Mouse (Mus musculus) telencephalon, adult 2 months (tissue): ENCODE measurements around the gene Bpgm.

Source experiments
- DNase-seq: peaks from one replicate; pipeline ENCODE4 v3.0.0-alpha.2; 2011; ENCODE audit warnings: low read depth, low spot score

Bpgm gene

GRCm38 (mm10) chr6:34475974-34476794 lies at the start of gene Bpgm:
TSS of gene Bpgm (plus strand) at chr6:34476207.
- DNase-seq, result peak; percentile 98

- DNase-seq, result no peak
Measured at GRCm38 (mm10) chr6:34439006-34439405, 37.0 kb upstream of the Bpgm start.

DNA sequence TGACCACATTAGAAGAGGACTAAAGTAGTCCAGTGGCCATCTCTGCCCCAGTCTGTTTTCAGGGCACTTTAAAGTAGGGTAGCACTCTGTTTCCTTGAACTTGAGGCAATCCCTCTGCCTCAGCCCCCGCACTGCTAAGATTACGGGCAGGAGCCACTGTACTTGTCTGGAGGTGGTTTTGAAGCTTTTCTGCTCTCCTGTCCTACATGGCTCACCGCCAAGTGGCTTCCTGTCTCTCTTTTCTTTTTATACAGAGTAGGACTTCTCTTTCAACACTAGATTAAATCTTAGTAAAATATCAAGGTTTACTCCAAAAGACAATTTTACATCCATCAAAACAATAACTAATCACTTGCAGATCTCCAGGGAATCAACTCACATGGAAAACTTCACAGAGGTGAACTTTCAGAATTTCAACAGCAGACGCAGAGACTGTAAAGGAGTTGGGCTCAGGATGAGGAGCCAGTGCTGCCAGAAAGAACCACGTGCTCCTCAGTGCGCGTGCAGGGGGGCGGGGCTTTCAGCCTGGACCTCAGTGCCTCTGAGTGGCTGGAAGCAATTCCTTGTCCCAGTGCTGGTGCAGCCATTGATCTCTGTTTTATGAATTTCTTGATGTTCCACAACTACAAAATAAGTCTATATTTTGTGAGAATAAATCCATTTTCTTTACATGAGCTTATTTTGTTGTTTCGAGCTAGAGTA lies 34.3 kb upstream of the Bpgm start:
- DNase-seq, result no peak

DNA sequence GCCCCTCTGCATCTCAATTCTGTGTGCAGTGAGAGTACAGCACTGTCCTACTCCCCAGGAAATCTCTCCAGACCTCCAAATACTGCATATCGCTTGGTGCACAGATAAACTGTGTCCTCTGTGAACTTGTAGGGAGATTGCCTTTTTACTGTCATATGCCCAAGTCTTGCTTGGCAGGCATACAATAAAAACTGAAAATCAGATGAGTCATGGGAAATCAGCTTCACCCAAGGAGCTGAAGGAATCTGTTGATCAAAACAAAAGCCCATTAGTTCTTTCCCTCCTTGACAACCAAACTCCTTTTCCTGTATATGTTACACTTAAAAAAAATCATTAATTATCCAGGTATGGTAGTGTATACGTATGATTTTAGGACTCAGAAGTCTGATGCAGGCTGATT lies 32.2 kb upstream of the Bpgm start:
- no peak for DNase-seq

GRCm38 (mm10) chr6:34447961-34448360 lies 28.0 kb upstream of the Bpgm start:
- peak; percentile 67 for DNase-seq

DNA sequence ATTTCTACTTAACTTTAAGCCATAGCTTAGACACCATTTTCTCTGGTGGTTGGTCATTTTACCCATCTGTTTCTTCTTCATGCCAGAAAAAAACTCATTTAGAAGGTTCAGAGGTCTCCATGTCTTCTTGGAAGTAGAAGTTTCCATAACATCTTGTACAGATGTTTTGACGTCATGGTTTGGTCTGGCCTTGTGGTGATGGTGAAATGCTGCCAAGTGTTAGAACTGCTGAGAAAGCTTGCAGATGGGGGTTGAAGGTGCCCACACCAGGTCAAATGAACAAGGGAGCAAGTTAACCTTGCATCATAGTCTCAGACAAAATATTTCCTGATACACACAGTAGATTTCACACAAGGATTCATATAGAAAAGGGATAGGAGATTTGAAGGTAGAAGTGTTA lies 27.3 kb upstream of the Bpgm start:
- no peak for DNase-seq

DNA sequence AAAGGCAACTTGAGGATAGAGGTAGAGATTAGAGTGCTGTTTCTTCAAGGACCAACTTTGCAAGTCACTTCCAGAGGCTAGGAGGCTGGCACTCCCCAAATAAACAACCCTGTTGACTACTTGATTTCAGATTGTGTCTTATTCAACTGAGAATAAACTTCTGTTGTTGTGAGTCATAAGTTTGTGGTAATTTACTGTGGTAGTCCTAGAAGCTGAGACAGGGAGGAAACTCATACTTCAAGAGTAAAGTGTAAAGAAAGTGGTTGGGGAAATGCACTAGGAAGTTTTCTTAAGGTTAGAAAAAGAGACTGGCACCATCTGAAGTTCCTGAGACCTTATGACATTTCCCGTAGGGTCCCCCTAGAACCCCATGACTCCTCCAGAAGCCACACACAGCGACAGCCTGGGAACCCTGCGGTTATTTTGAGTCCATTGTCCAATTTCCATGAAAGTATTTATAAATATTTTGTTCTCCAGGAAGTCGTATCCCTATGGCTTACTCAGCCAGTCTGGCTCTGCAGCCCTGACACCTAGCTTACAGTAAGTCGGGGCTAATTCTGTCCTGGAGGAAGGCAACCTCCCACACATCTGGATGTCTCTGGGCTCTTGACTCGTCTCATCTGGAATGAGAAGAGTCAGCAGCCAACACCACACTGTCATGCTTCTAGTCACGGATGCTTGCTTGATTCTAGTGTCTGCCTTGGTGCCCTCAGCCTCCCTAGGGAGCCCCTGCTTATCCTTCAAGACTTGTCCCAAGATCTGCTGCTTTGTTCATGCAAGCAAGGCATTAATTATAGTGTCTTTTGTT lies 22.8 kb upstream of the Bpgm start:
- no peak for DNase-seq

- DNase-seq, result no peak
Measured at GRCm38 (mm10) chr6:34459456-34459855, 16.6 kb upstream of the Bpgm start.

- no peak for DNase-seq
Measured at GRCm38 (mm10) chr6:34460651-34461050, 15.4 kb upstream of the Bpgm start.

DNA sequence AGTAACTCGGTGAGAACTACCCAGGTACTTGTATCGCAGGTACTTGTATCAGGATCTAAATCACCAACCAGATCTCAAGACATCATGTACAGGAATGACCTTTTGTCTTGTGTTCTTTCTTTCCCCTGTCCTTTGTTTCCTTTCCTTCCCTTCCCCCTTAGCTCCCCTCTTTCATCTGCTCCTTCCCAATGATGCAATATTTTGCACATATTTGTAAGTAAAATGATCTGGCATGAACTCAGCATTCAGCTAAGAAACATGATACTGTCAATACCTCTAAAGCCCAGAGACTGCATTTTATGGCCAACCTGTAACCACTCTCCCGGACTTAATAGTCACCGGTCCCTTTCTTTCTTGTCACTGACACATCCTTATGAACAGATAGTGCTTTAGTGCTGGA lies 12.4 kb upstream of the Bpgm start:
- DNase-seq, result no peak

DNA sequence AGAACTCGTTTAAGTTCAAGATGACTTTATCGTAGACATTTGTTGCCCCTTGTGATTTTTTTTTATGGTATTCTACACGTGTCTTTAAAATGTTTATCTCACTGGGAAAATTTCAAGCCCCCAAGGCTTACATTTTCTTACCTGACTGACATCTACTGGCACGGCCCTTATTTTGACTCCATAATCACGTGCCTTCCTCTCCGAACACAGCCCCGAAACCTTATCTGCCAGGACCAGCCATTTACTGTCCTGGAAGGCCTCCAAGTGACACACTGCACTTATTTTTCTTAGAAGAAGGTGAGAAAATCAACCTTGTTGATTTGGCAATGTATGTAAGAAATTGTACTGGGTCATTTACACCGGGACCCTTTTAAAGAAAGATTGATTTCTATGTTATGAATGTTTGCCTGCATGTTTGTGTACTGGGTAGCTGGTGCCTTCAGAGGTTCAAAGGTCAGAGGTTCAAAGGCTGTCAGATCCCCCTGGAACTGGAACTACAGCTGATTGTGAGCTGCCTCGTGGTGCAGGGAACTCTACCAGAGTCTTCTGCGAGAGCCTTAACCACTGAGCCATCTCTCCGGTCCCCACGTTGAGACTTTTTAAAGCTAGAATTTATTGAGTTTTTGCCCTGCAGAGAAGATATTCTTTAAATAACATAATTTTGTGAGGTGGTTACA lies 4.4 kb upstream of the Bpgm start:
- DNase-seq, result no peak

DNA sequence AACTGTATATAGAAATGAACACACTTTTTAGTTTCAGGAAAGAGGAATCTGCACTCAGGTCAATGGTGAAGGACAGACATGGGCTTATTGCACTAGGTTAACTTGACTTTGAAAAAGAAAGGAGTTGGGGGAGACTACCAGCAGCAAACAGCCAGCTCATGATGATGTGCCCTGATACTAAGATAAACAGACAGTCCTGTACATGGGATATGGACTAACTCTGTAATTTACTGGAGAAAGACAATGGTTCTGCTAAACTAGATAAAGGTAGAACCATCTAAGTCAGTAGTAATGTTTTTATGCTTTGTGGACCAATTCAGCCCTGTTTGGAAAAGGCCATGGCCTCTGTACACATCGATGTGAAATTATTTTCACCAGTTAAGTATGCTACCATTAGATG lies 2.7 kb upstream of the Bpgm start:
- DNase-seq, result no peak

DNA sequence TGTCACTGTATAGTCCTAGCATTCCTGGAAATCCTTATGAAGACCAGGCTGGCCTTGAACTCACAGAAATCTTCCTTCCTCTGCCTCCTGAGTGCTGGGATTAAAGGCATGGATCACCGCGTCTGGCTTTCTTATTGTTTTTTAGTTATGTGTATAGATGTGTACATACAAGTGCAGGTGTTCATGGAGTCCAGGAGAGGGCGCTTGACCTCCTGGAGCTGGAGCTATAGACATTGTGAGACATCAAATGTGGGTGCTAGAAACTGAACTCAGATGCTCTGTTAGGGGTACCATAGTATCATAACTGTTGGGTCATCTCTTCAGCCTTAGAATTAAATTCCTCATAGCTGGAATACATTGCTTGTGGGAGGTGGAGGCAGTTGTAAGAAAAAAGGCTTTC lies 2.0 kb upstream of the Bpgm start:
- no peak for DNase-seq

GRCm38 (mm10) chr6:34475391-34475790 lies 616 bp upstream of the Bpgm start:
- no peak for DNase-seq

GRCm38 (mm10) chr6:34478036-34478435 lies 2.0 kb downstream of the Bpgm start:
- no peak for DNase-seq

- no peak for DNase-seq
Measured at GRCm38 (mm10) chr6:34478677-34479360, 2.8 kb downstream of the Bpgm start.

GRCm38 (mm10) chr6:34479531-34479930 lies 3.5 kb downstream of the Bpgm start:
- DNase-seq, result no peak

GRCm38 (mm10) chr6:34480749-34481148 lies 4.7 kb downstream of the Bpgm start:
- DNase-seq, result no peak

GRCm38 (mm10) chr6:34481349-34481748 lies 5.3 kb downstream of the Bpgm start:
- DNase-seq, result no peak

GRCm38 (mm10) chr6:34482842-34483241 lies 6.8 kb downstream of the Bpgm start:
- DNase-seq, result no peak

DNA sequence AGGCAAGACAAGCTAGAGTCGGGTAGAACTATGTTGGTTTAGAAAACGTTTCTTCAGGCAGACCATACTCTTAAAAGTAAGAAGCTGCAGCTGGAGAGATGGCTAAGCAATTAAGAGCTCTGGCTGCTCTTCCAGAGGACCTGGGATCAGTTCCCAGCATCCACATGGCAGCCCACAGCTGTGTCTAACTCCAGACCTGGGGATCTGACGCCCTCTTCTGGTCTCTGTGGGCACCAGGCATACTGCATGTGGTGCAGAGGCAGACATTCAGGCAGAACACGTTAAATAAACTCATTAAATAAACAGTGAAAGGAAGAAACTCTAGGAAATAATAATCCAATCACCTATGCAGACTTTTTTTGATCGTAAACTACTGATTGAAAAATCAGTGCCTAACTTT lies 7.4 kb downstream of the Bpgm start:
- DNase-seq, result no peak
